Mouse (Mus musculus) ES-Bruce4 (cell line): ENCODE measurements at regions not wholly inside any gene's neighbourhood (a gene's known extent, or its start where the extent isn't known, plus 50 kb on each side); places are given as distances from the start of the nearest gene placed in this dataset.

Experiments
- H3K27ac ChIP-seq: 2 replicates; pipeline ENCODE4 v1.5.1; 2012; ENCODE audit warnings: low read length, inconsistent platforms; ENCODE audit not compliant: insufficient read depth
- H3K27me3 ChIP-seq: 2 replicates; pipeline ENCODE4 v1.6.1; 2012; ENCODE audit warnings: mild to moderate bottlenecking, low read length, inconsistent platforms; ENCODE audit not compliant: control insufficient read depth, poor library complexity, insufficient read depth, severe bottlenecking
- H3K36me3 ChIP-seq: 2 replicates; pipeline ENCODE4 v1.6.1; 2012; ENCODE audit warnings: inconsistent platforms, mild to moderate bottlenecking, low read length, moderate library complexity; ENCODE audit not compliant: control insufficient read depth, poor library complexity, insufficient read depth, severe bottlenecking
- H3K4me1 ChIP-seq: one replicate; pipeline ENCODE4 v1.8.1; 2011; ENCODE audit warnings: low read length; ENCODE audit not compliant: control insufficient read depth, insufficient read depth
- H3K4me3 ChIP-seq: 2 replicates; pipeline ENCODE4 v1.5.1; 2011; ENCODE audit warnings: low read depth, mild to moderate bottlenecking, low read length
- H3K9ac ChIP-seq: 2 replicates; pipeline ENCODE4 v1.6.1; 2012; ENCODE audit warnings: low read depth, mild to moderate bottlenecking, inconsistent platforms; ENCODE audit not compliant: poor library complexity, severe bottlenecking
- H3K9me3 ChIP-seq: replicated peaks from 2 replicates; pipeline ENCODE4 v1.6.1; 2012; ENCODE audit warnings: mild to moderate bottlenecking, low read length, inconsistent platforms; ENCODE audit not compliant: control insufficient read depth, poor library complexity, insufficient read depth, severe bottlenecking
- CTCF ChIP-seq: IDR thresholded peaks from one replicate; pipeline ENCODE4 v1.8.1; 2011; ENCODE audit warnings: low read depth, low read length
- EP300 ChIP-seq: IDR thresholded peaks from 2 replicates; pipeline ENCODE4 v1.6.1; 2011; ENCODE audit warnings: low read depth, low read length; ENCODE audit not compliant: insufficient read depth
- POLR2A ChIP-seq: IDR thresholded peaks from one replicate; pipeline ENCODE4 v1.8.1; 2011; ENCODE audit warnings: low read length; ENCODE audit not compliant: insufficient read depth

DNA sequence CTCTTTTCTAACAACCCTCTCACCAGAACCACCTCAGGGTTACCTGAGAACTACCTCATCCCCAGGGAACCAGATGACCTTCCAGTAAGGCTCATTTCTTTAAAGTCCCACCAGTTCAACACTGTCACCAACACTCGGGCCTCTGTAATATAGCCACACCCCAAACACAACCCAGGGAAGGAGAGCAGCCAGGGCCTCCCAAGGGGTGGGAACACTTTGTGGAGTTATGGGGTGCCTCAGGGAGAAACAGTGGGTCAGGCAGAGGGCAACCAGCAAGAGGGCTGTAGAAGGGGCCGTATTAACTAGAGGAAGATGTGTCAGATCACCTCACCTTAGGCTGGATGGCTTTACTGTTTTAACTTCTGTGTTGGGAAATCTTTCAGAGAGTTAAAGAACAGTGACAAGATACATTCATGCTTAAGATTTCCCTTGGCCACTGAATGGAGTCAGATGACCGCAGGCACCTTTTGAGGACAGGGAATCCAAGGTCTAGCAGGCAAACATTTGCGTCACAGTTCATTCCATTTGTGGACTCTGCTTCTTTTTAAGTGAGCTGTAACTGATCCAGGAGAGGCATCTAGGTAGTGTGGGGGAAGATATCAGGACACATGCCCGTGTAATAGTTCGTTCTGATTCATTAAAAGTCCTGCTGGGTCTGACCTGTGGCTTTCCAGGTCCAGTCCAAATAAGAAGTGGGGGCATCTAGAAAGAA, 67.9 kb upstream of the Slc35c1 start:
- Histone ChIP-seq H3K4me3 (no peak overlapping the region), H3K36me3 (no peaks in the 10 kb centered on the region), H3K27ac (no peak overlapping the region), H3K4me1 (no peaks in the 10 kb centered on the region), H3K9me3 (no peaks in the 10 kb centered on the region), H3K9ac (peak overlapping the region; percentile 76; the same call in 1 of the 2 replicates), H3K27me3 (no peaks in the 10 kb centered on the region)
- TF ChIP-seq CTCF, result no peak
- TF ChIP-seq POLR2A, result no peak
- no peak for TF ChIP-seq EP300

DNA sequence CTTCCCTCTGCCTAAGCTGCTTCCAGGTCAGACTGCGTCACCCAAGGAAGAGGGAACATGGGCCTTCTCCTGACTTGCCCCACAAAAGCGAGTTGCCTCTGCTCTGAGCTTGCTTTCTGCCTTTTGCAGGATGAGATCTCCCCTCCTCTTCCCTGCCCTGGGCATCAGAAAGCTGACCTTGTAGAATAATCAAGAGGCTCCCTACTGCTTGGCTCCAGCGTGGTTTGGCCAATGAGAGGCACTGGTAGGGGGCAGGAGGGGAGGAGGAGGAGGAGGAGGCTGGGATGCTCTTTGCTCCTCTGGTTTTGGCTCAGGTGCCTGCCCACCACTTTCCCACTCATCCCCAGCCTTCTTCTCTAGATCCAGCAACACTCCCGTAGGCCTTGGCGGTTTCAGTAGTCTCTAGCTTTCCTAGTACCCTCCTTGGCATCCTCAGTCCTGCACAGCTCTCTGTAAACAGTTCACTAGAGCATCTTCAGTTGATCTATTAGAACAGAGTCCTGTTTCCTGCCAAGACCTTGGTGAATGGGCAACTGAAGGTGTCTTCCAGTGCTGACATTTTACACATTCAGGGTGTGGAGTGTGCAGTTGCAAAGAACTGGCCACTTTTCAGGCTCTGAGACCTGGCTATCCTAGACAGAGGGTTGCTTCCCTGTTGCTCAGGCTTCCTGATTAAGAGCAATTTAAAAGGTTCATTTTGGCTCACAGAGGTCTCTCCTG, 66.5 kb upstream of the Slc35c1 start:
- Histone ChIP-seq H3K27me3 (no peaks in the 10 kb centered on the region), H3K36me3 (no peaks in the 10 kb centered on the region), H3K9ac (no peak overlapping the region), H3K9me3 (no peaks in the 10 kb centered on the region), H3K27ac (no peak overlapping the region), H3K4me1 (no peaks in the 10 kb centered on the region), H3K4me3 (no peak overlapping the region)
- TF ChIP-seq CTCF (no peak), EP300 (no peak), POLR2A (no peak)

- Histone ChIP-seq H3K36me3 (no peaks in the 10 kb centered on the region), H3K27ac (no peak overlapping the region), H3K9me3 (no peaks in the 10 kb centered on the region), H3K4me3 (no peak overlapping the region), H3K27me3 (no peaks in the 10 kb centered on the region), H3K9ac (no peak overlapping the region), H3K4me1 (no peaks in the 10 kb centered on the region)
- TF ChIP-seq POLR2A, result no peak
- no peak for TF ChIP-seq CTCF
- TF ChIP-seq EP300, result no peak
Measured at GRCm38 (mm10) chr2:92525628-92526027, 65.3 kb upstream of the Slc35c1 start.

DNA sequence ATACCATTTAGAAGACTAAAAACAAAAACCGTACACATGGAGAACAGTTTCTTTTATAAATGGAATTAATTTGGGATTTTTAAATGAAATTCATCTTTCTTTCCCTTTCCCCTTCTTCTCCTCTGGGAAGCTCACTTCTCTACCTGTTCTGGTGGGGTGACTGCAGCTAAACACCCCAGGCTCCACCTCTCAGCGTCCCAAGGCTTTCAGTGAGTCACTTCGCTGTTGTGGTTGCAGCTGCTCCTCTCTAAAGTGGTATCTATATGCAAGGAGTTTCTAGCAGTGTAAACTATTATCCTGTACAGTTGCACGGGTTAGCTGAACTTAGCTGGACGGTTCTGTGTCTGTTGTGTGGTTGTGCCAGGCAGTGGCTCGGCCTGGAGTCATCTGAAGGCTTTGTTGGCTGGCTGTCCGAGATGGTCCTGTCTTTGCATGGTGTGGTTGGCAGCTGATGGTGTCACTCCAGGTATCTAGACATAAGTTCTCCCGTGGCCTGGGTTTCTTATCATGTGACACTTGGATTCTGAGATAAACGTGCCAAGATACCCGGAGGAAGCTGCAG, 64.8 kb upstream of the Slc35c1 start:
- Histone ChIP-seq H3K36me3 (no peaks in the 10 kb centered on the region), H3K9me3 (no peaks in the 10 kb centered on the region), H3K27ac (no peak overlapping the region), H3K27me3 (no peaks in the 10 kb centered on the region), H3K4me3 (no peak overlapping the region), H3K9ac (no peak overlapping the region), H3K4me1 (no peaks in the 10 kb centered on the region)
- TF ChIP-seq CTCF, result no peak
- no peak for TF ChIP-seq POLR2A

- Histone ChIP-seq H3K27me3 (no peaks in the 10 kb centered on the region), H3K36me3 (no peaks in the 10 kb centered on the region)
- TF ChIP-seq EP300 (no peak), CTCF (no peak)
Measured at GRCm38 (mm10) chr2:92524346-92524905, 64.1 kb upstream of the Slc35c1 start.

More at GRCm38 (mm10) chr2:92524346-92524905, 64.1 kb upstream of the Slc35c1 start:
- Histone ChIP-seq H3K27ac (no peak overlapping the region), H3K4me3 (no peak overlapping the region), H3K9me3 (no peaks in the 10 kb centered on the region), H3K9ac (no peak overlapping the region), H3K4me1 (no peaks in the 10 kb centered on the region)
